8 mouse cellular contexts compared by ENCODE assay signal in genomic region chr9:62838506-62839171, GRCm38 (mm10). TPM values are rescaled to one million over a fixed set of nuclear protein-coding genes. Genes with fewer than 3 reads are reported as not detected.
DNase-seq lines count a peak whose midpoint lies in the region; ATAC-seq and TF ChIP-seq lines count a peak whose summit lies in the region.

Gene Cln6 (plus strand): TSS chr9:62838785.

- H3K9ac ChIP-seq in heart, embryonic 13.5 days: peak within 1 kb of the TSS; percentile 97
- H3K9ac ChIP-seq in liver, embryonic 13.5 days: peak within 1 kb of the TSS; percentile 96
- peak within 1 kb of the TSS; percentile 83 for H3K9ac ChIP-seq in neural tube, embryonic 11.5 days (ENCODE audit: low read length)

- peak; percentile 85 for ATAC-seq in heart, embryonic 13.5 days (ENCODE audit: extremely low read depth, insufficient number of reproducible peaks, low FRiP score, low TSS enrichment)
- ATAC-seq in liver, embryonic 13.5 days (ENCODE audit: low read depth): peak; percentile 95
- peak; percentile 77 for ATAC-seq in neural tube, embryonic 11.5 days (ENCODE audit: insufficient read depth, low FRiP score, low TSS enrichment)

- TF ChIP-seq POLR2A in brain, embryonic 14.5 days (IDR thresholded peaks at IDR 0.05; ENCODE audit: borderline replicate concordance, extremely low read depth, insufficient read depth, insufficient read length, poor library complexity, severe bottlenecking): peak; percentile 64; the same call in 1 of the 2 replicates
- no peak for TF ChIP-seq POLR2A in testis, adult 2 months (IDR thresholded peaks at IDR 0.05; ENCODE audit: control insufficient read depth, low read depth, low read length)

- no peaks in the 10 kb centered on the region for H3K27me3 ChIP-seq in erythroblast, embryonic 14.5 days (ENCODE audit: control insufficient read depth)
- H3K27me3 ChIP-seq in heart, embryonic 13.5 days (replicated peaks): no peaks in the 10 kb centered on the region
- H3K27me3 ChIP-seq in liver, embryonic 13.5 days: no peaks in the 10 kb centered on the region
- no peaks in the 10 kb centered on the region for H3K27me3 ChIP-seq in neural tube, embryonic 11.5 days (ENCODE audit: control insufficient read depth, insufficient read depth, low read length)
- H3K27me3 ChIP-seq in testis, adult 2 months (ENCODE audit: control insufficient read depth, insufficient read depth, low read length): no peaks in the 10 kb centered on the region

- peak within 1 kb of the TSS; percentile 90 for H3K27ac ChIP-seq in heart, embryonic 13.5 days (replicated peaks)
- peak within 1 kb of the TSS; percentile 92 for H3K27ac ChIP-seq in liver, embryonic 13.5 days
- peak within 1 kb of the TSS; percentile 46; the same call in 1 of the 2 replicates for H3K27ac ChIP-seq in neural tube, embryonic 11.5 days (ENCODE audit: low read depth, low read length)
- peak within 1 kb of the TSS; percentile 55 for H3K27ac ChIP-seq in testis, adult 2 months (ENCODE audit: control insufficient read depth, insufficient read depth, low read depth, low read length)

- no peaks in the 10 kb centered on the region for H3K9me3 ChIP-seq in erythroblast, embryonic 14.5 days (ENCODE audit: control insufficient read depth, low read length)
- H3K9me3 ChIP-seq in heart, embryonic 13.5 days: no peaks in the 10 kb centered on the region
- H3K9me3 ChIP-seq in liver, embryonic 13.5 days (replicated peaks): no peaks in the 10 kb centered on the region
- H3K9me3 ChIP-seq in neural tube, embryonic 11.5 days (ENCODE audit: control insufficient read depth, low read length): no peaks in the 10 kb centered on the region

- H3K36me3 ChIP-seq in erythroblast, embryonic 14.5 days (ENCODE audit: control insufficient read depth): peaks cover 23% of the 10 kb centered on the region
- no peaks in the 10 kb centered on the region for H3K36me3 ChIP-seq in heart, embryonic 13.5 days
- no peaks in the 10 kb centered on the region for H3K36me3 ChIP-seq in liver, embryonic 13.5 days
- no peaks in the 10 kb centered on the region for H3K36me3 ChIP-seq in neural tube, embryonic 11.5 days (ENCODE audit: control insufficient read depth, insufficient read depth, low read length)
- H3K36me3 ChIP-seq in testis, adult 2 months (ENCODE audit: control insufficient read depth, insufficient read depth, low read length): no peaks in the 10 kb centered on the region; the same call in 1 of the 2 replicates

- peak within 1 kb of the TSS; percentile 91 for H3K4me3 ChIP-seq in erythroblast, embryonic 14.5 days (replicated peaks)
- H3K4me3 ChIP-seq in heart, embryonic 13.5 days: peak within 1 kb of the TSS; percentile 84
- peak within 1 kb of the TSS; percentile 80 for H3K4me3 ChIP-seq in liver, embryonic 13.5 days (replicated peaks)
- peak within 1 kb of the TSS; percentile 56 for H3K4me3 ChIP-seq in neural tube, embryonic 11.5 days (ENCODE audit: low read depth, low read length)
- peak within 1 kb of the TSS; percentile 92 for H3K4me3 ChIP-seq in testis, adult 2 months (ENCODE audit: control insufficient read depth, low read depth, low read length)

- peaks cover 50% of the 10 kb centered on the region for H3K4me1 ChIP-seq in erythroblast, embryonic 14.5 days (ENCODE audit: control insufficient read depth)
- H3K4me1 ChIP-seq in heart, embryonic 13.5 days: peaks cover 21% of the 10 kb centered on the region
- H3K4me1 ChIP-seq in liver, embryonic 13.5 days (replicated peaks): peaks cover 56% of the 10 kb centered on the region
- peaks cover 3% of the 10 kb centered on the region; the same call in 1 of the 2 replicates for H3K4me1 ChIP-seq in neural tube, embryonic 11.5 days (ENCODE audit: control insufficient read depth, insufficient read depth, low read length)
- peaks cover 14% of the 10 kb centered on the region for H3K4me1 ChIP-seq in testis, adult 2 months (ENCODE audit: control insufficient read depth, insufficient read depth, low read length)

- peak within 1 kb of the TSS; percentile 94 for H3K4me2 ChIP-seq in heart, embryonic 13.5 days
- H3K4me2 ChIP-seq in liver, embryonic 13.5 days: peak within 1 kb of the TSS; percentile 94
- H3K4me2 ChIP-seq in neural tube, embryonic 11.5 days (ENCODE audit: low read depth): peak within 1 kb of the TSS; percentile 76

- under 1% methylated on average over 24 of the region's 48 CpGs for WGBS in heart, embryonic 13.5 days
- under 1% methylated on average over 48 of the region's 48 CpGs for WGBS in liver, embryonic 13.5 days (ENCODE audit: insufficient replicate concordance)
- WGBS in neural tube, embryonic 11.5 days: under 1% methylated on average over 34 of the region's 48 CpGs

- no peak for TF ChIP-seq CTCF in brain, embryonic 14.5 days (IDR thresholded peaks at IDR 0.05; ENCODE audit: borderline replicate concordance, extremely low read depth, insufficient read depth, insufficient read length)
- TF ChIP-seq CTCF in testis, adult 2 months (IDR thresholded peaks at IDR 0.05; ENCODE audit: control insufficient read depth, insufficient read depth, insufficient replicate concordance, low read depth, low read length): no peak

- peak; percentile 40 to 64 for DNase-seq in CD8-positive naive resting alpha-beta T cell, adult 2 months (ENCODE audit: low read depth in 2 of 2, low spot score in 2 of 2)
- DNase-seq in brain, embryonic 14.5 days (ENCODE audit: low read depth): peak; percentile 96
- DNase-seq in kidney, postnatal 10 days: peak; percentile 83
- DNase-seq in liver, embryonic 13.5 days: peak; percentile 84
- DNase-seq in neural tube, embryonic 11.5 days (ENCODE audit: low spot score): peak; percentile 79

RNA-seq across cellular contexts. Expression of gene Cln6, which starts in this region (rescaled TPM):
- 13.7 and 13.8 TPM in 2 replicates for polyA plus RNA-seq in brain, embryonic 14.5 days (2012; rRNA removed)
- polyA plus RNA-seq in erythroblast, embryonic 14.5 days (2012): 2.2 and 2.7 TPM in 2 replicates
- 18.8 and 19.5 TPM in 2 replicates for polyA plus RNA-seq in heart, embryonic 13.5 days (2015; fragmentation: Nextera tagmentation; extraction: Ambion mirVana)
- 14.9 and 15.4 TPM in 2 replicates for polyA plus RNA-seq in liver, embryonic 13.5 days (2015; fragmentation: Nextera tagmentation; extraction: Ambion mirVana)
- polyA plus RNA-seq in neural tube, embryonic 11.5 days (2014; fragmentation: Nextera tagmentation; extraction: Ambion mirVana): 10.2 and 10.4 TPM in 2 replicates
- 105 and 109 TPM in 2 replicates for polyA plus RNA-seq in testis, adult 2 months (2012; rRNA removed)

Comparison
In these comparisons a context has a peak if more than half of its experiments do, and no peak if none do; other contexts are left out.
1. Peak in every context shown above with its lines: DNase-seq, ATAC-seq, H3K4me3 ChIP-seq and H3K27ac ChIP-seq.